Mouse (Mus musculus) MEL (cell line): Measurements from ENCODE around the gene Ski.

ENCODE experiments used
- CTCF ChIP-seq, 3 experiments: IDR thresholded peaks in 2 of 3; conservative IDR thresholded peaks in 1 of 3; 2 replicates each; pipeline ENCODE4 v1.5.1; 2011 to 2012; ENCODE audit warnings: low read length in 3 of 3, low read depth in 2 of 3, mild to moderate bottlenecking in 2 of 3, improper control_type of control experiment in 1 of 3, inconsistent platforms in 1 of 3, mixed read lengths in 1 of 3, moderate library complexity in 1 of 3; ENCODE audit not compliant: control insufficient read depth in 1 of 3, insufficient read depth in 1 of 3, poor library complexity in 1 of 3, severe bottlenecking in 1 of 3
- MAZ ChIP-seq: IDR thresholded peaks from 2 replicates; pipeline ENCODE4 v1.6.1; 2012; ENCODE audit warnings: low read depth, mild to moderate bottlenecking, inconsistent platforms, low read length, improper control_type of control experiment
- RCOR1 ChIP-seq: IDR thresholded peaks from 2 replicates; pipeline ENCODE4 v1.6.1; 2012; ENCODE audit warnings: low read depth, mild to moderate bottlenecking, inconsistent platforms, low read length, improper control_type of control experiment

GRCm38 (mm10) chr4:155156734-155157133 lies 65.7 kb downstream of the Ski start:
- TF ChIP-seq RCOR1 = no peak
- TF ChIP-seq CTCF (IDR thresholded peaks at IDR 0.05 in 2 of 3, conservative IDR thresholded peaks at IDR 0.05 in 1 of 3; ENCODE audit: control insufficient read depth in 1 of 3, insufficient read depth in 1 of 3, low read depth in 2 of 3, low read length in 3 of 3, poor library complexity in 1 of 3, severe bottlenecking in 1 of 3) = no peak
- TF ChIP-seq MAZ = no peak
